Mouse (Mus musculus): ENCODE measurements around the gene Rftn2. TPM values are rescaled to one million over a fixed set of nuclear protein-coding genes. Genes with fewer than 3 reads are reported as not detected.
A peak's percentile ranks its signal among the peaks of the same experiment; 100 is the strongest.

Gene Rftn2
- polyA plus RNA-seq, 1 experiment = not detected

DNA sequence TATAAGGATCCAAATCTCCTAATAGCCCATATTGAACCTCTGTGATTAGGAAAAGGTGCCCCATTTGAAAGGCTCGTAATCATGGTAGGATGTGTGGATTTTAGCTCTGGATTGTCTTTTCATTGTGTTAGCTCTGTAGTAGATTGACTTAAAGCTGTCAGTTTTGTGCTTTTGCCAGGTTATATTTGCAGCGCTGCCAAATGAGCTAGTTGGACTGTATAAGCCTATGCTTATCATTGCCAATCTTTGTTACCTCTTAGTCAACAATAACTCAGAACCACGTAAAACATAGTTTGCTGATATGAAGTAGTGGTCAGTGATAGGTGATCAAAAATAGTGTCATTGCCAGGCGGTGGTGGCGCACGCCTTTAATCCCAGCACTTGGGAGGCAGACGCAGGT, 81.0 kb downstream of the Rftn2 start:
- Histone ChIP-seq H3K4me3 (replicated peaks) (no peak overlapping the region), H3K4me1 (ENCODE audit: control insufficient read depth) (no peaks in the 10 kb centered on the region), H3K9me3 (ENCODE audit: control insufficient read depth, low read length) (peaks cover 3% of the 10 kb centered on the region; the same call in 1 of the 2 replicates), H3K27me3 (ENCODE audit: control insufficient read depth) (no peaks in the 10 kb centered on the region), H3K36me3 (ENCODE audit: control insufficient read depth) (peaks cover 59% of the 10 kb centered on the region)
- TF ChIP-seq TAL1 (IDR thresholded peaks at IDR 0.05; ENCODE audit: low read length) = no peak
- TF ChIP-seq GATA1 (IDR thresholded peaks at IDR 0.05; ENCODE audit: low read length) = no peak

DNA sequence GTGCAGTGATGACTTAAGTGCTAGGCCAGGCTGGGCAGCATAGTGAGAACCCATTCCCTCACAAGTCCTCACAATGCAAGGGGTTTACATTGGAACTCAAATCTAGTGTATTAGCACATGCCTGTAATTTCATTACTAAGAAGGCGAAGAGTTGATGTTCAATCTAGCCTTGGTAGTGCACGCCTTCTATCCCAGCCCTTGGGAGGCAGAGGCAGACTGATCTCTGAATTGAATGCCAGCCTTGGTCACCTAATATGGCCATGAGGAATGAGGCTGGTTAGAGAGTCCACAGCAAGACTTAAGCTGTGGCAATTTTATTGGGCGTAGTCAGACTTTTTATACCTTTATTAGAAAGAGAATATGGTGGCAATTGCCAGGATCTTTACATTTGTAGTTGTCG, 82.2 kb downstream of the Rftn2 start:
- peaks cover 3% of the 10 kb centered on the region; the same call in 1 of the 2 replicates for H3K9me3 ChIP-seq (ENCODE audit: control insufficient read depth, low read length)
- TF ChIP-seq TAL1 (IDR thresholded peaks at IDR 0.05; ENCODE audit: low read length) = no peak
- no peak for TF ChIP-seq GATA1 (IDR thresholded peaks at IDR 0.05; ENCODE audit: low read length)
- no peaks in the 10 kb centered on the region for H3K27me3 ChIP-seq (ENCODE audit: control insufficient read depth)
- no peaks in the 10 kb centered on the region for H3K4me1 ChIP-seq (ENCODE audit: control insufficient read depth)
- peaks cover 54% of the 10 kb centered on the region for H3K36me3 ChIP-seq (ENCODE audit: control insufficient read depth)
- H3K4me3 ChIP-seq (replicated peaks) = no peak overlapping the region

DNA sequence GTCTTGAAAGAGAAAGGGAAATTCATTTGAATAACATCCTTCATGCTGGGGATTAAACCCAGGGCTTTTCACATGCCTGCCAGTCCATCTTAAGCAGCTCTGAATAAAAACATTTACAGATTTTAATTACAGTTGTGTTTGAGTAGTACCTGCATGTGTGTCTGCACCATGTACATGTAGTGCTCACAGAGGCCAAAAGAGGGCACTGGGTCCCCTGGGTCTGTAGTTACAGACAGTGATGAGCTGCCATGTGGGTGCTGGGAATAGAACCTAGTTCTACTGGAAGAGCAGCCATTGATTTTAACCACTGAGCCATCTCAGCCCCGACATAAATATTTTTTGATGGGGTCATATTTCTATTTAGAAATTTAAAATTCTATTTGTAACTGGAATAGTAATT, 90.7 kb downstream of the Rftn2 start:
- H3K36me3 ChIP-seq (ENCODE audit: control insufficient read depth) = peaks cover 35% of the 10 kb centered on the region

DNA sequence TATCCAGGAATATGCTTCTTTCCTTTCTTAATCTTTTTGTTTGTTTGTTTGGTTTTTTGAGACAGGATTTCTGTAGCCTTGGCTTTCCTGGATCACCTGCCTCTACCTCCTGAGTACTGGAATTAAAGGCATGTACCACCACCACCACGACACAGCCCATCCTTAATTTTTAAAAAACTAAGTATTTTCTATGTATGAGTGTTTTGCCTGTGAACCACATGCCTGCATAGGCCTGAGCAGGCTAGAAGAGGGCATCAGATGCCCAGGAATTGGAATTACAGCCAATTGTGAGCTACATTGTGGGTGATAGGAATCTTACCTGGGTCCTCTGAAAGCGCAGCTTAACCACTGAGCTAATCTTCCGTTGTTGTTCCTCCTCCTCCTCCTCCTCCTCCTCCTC, 92.3 kb downstream of the Rftn2 start:
- peaks cover 25% of the 10 kb centered on the region for H3K36me3 ChIP-seq (ENCODE audit: control insufficient read depth)
- H3K27me3 ChIP-seq (ENCODE audit: control insufficient read depth) = no peaks in the 10 kb centered on the region
- H3K4me3 ChIP-seq (replicated peaks) = no peak overlapping the region
- peaks cover 36% of the 10 kb centered on the region for H3K4me1 ChIP-seq (ENCODE audit: control insufficient read depth)
- H3K9me3 ChIP-seq (ENCODE audit: control insufficient read depth, low read length) = no peaks in the 10 kb centered on the region
- TF ChIP-seq GATA1 (IDR thresholded peaks at IDR 0.05; ENCODE audit: low read length) (no peak), TAL1 (IDR thresholded peaks at IDR 0.05; ENCODE audit: low read length) (no peak)

More for the DNA sequence above, 90.7 kb downstream of the Rftn2 start:
- Histone ChIP-seq H3K27me3 (ENCODE audit: control insufficient read depth) (no peaks in the 10 kb centered on the region), H3K4me1 (ENCODE audit: control insufficient read depth) (peaks cover 21% of the 10 kb centered on the region), H3K9me3 (ENCODE audit: control insufficient read depth, low read length) (no peaks in the 10 kb centered on the region), H3K4me3 (replicated peaks) (no peak overlapping the region)
- TF ChIP-seq GATA1 (IDR thresholded peaks at IDR 0.05; ENCODE audit: low read length) (no peak), TAL1 (IDR thresholded peaks at IDR 0.05; ENCODE audit: low read length) (no peak)

DNA sequence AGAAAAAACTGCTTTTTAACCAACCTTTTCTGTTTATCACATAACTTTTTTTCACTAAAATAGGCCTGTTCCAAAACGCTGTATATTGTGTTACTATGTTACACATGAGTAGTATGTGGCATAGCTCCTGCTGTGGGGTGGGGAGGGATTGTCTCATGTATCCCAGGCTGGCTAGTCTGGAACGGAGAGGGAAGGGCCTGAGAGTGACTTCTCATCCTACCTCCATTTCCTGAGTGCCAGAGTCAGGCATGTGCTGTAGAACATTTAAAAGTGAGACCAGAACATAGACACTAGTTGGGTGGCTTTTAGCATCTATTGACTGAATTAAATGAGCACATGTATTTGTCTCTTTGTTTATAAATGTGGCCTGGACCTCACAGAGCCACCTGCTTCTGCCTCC, 93.4 kb downstream of the Rftn2 start:
- Histone ChIP-seq H3K27me3 (ENCODE audit: control insufficient read depth) (no peaks in the 10 kb centered on the region), H3K4me3 (replicated peaks) (peak overlapping the region; percentile 13), H3K9me3 (ENCODE audit: control insufficient read depth, low read length) (no peaks in the 10 kb centered on the region), H3K36me3 (ENCODE audit: control insufficient read depth) (peaks cover 21% of the 10 kb centered on the region), H3K4me1 (ENCODE audit: control insufficient read depth) (peaks cover 37% of the 10 kb centered on the region)
- TF ChIP-seq TAL1 (IDR thresholded peaks at IDR 0.05; ENCODE audit: low read length) = no peak
- TF ChIP-seq GATA1 (IDR thresholded peaks at IDR 0.05; ENCODE audit: low read length) = no peak

DNA sequence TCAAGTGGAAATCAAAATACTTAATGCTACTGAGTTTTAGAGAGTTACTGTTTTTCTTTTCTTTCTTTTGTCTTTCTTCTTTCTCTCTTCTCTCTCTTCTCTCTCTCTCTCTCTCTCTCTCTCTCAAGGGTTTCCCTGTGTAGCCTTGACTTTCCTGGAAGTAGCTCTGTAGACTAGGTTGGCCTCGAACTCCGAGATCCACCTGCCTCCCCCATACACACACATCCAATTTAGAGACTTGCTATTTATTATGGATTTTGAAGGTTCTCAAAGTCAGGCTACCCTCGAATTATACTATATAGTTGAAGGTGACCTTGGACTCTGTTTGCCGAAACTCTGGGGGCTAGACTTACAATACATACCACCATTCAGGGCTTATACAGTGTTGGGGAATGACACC, 94.3 kb downstream of the Rftn2 start:
- Histone ChIP-seq H3K36me3 (ENCODE audit: control insufficient read depth) (peaks cover 15% of the 10 kb centered on the region), H3K4me3 (replicated peaks) (peak overlapping the region; percentile 100), H3K27me3 (ENCODE audit: control insufficient read depth) (no peaks in the 10 kb centered on the region), H3K9me3 (ENCODE audit: control insufficient read depth, low read length) (no peaks in the 10 kb centered on the region), H3K4me1 (ENCODE audit: control insufficient read depth) (peaks cover 37% of the 10 kb centered on the region)
- no peak for TF ChIP-seq TAL1 (IDR thresholded peaks at IDR 0.05; ENCODE audit: low read length)

DNA sequence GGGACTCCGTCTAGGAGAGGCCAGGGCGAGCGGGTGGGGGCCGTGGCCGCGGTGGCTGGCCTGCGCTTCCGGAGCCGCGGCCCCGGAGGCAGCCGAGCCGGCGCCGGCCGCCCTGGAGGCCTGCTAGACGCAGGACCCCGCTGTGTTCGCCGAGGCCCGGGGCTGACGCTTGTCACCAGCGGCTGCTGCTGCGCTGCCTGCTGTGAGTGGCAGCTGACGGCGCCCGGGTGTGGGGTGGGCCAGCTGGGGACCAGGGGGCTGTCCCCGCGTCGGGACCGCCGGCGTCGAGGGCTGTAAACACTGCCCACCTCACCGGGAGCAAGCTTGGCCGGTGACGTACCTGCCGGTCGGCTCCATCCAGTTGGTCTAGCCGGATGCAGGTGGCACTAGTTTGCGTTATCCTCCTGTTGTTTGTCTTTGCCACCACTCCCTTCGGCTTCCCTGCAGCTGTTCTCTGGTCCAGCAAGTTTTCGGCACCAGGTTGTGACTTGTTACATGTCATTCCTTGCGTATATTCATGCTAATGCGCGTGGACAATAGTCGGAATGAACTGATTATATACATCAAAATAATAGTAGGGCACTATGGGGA, 95.1 kb downstream of the Rftn2 start:
- Histone ChIP-seq H3K4me3 (replicated peaks) (peak overlapping the region; percentile 100), H3K36me3 (ENCODE audit: control insufficient read depth) (peaks cover 15% of the 10 kb centered on the region), H3K27me3 (ENCODE audit: control insufficient read depth) (no peaks in the 10 kb centered on the region), H3K4me1 (ENCODE audit: control insufficient read depth) (peaks cover 37% of the 10 kb centered on the region), H3K9me3 (ENCODE audit: control insufficient read depth, low read length) (no peaks in the 10 kb centered on the region)
- TF ChIP-seq GATA1 (IDR thresholded peaks at IDR 0.05; ENCODE audit: low read length) (no peak), TAL1 (IDR thresholded peaks at IDR 0.05; ENCODE audit: low read length) (no peak)

DNA sequence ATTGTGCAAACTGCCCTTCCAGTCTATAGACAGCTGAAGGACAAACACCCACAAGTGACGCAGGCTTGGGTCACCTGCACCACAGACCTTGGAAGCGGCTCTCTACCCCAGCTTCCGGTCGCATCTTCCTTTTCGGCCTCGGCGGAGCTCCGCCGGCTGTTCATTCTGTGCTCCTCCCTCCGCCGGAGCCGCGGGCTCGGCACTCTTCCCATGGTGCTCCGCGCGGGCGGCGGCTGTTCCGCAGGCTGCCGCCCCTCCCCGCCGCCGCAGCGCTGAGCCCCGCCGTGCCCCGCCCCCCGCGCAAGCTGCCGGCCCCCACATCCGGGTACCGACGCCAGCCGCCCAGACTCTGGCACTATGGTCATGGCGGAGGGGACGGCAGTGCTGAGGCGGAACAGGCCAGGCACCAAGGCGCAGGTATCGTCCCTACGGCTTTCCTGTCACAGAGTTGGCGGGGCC, 95.6 kb downstream of the Rftn2 start, which contains the start of gene Mob4:
Mob4 (plus strand) TSS at position 289 of the 459 bp plus-strand sequence.
- Histone ChIP-seq H3K27me3 (ENCODE audit: control insufficient read depth) (no peaks in the 10 kb centered on the region), H3K4me3 (replicated peaks) (peak within 1 kb of the TSS; percentile 100), H3K4me1 (ENCODE audit: control insufficient read depth) (peaks cover 37% of the 10 kb centered on the region), H3K9me3 (ENCODE audit: control insufficient read depth, low read length) (no peaks in the 10 kb centered on the region), H3K36me3 (ENCODE audit: control insufficient read depth) (peaks cover 15% of the 10 kb centered on the region)
- TF ChIP-seq TAL1 (IDR thresholded peaks at IDR 0.05; ENCODE audit: low read length) = no peak
- TF ChIP-seq GATA1 (IDR thresholded peaks at IDR 0.05; ENCODE audit: low read length) = no peak

DNA sequence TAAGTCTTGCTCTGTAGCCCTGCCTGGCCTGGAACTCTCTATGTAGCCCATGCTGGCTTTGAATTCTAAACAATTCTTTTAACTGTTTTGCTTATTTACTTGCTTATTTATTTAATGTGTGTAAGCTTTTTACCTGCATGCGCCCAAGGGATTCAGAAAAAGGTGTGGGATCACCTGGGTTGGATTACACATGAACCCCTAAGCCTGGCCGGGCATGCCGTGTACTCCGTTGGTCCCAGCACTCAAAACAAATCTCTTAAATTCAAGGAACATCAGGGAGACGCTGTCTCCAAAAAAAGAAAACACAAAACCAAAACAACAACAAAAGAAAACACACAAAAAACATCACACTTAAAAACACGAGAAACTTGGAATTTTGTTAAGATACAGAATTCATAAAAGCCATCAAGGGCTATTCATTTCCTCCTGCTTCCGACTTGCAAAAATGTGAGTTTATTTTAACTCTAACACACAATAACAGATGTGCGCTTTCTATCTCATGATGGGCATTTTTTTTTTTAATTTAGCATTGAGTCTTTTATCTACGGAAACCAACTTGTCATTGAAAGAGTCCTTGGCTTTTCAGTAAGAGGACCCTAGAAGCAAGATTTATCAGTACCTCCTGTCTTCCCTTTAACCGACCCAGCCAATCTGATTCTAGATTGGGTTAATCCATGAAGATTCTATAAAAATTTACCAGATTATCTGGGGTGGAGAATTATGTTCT, 96.2 kb downstream of the Rftn2 start:
- Histone ChIP-seq H3K27me3 (ENCODE audit: control insufficient read depth) (no peaks in the 10 kb centered on the region), H3K9me3 (ENCODE audit: control insufficient read depth, low read length) (no peaks in the 10 kb centered on the region), H3K4me1 (ENCODE audit: control insufficient read depth) (peaks cover 37% of the 10 kb centered on the region), H3K4me3 (replicated peaks) (peak overlapping the region; percentile 100), H3K36me3 (ENCODE audit: control insufficient read depth) (peaks cover 11% of the 10 kb centered on the region)
- no peak for TF ChIP-seq GATA1 (IDR thresholded peaks at IDR 0.05; ENCODE audit: low read length)
- no peak for TF ChIP-seq TAL1 (IDR thresholded peaks at IDR 0.05; ENCODE audit: low read length)

Measured in erythroblast, embryonic 14.5 days (primary cell).